Mouse (Mus musculus): Measurements from ENCODE around the gene Rp9.

- TF ChIP-seq POLR2A (IDR thresholded peaks at IDR 0.05; ENCODE audit: insufficient read length, low read depth) (no peak), CEBPB (IDR thresholded peaks at IDR 0.05; ENCODE audit: insufficient read depth, poor library complexity, severe bottlenecking) (no peak), MYOG (IDR thresholded peaks at IDR 0.05; ENCODE audit: control insufficient read depth in 1 of 3, insufficient read depth in 1 of 3, insufficient read length in 2 of 3, low read depth in 2 of 3) (no peak), USF1 (IDR thresholded peaks at IDR 0.05; ENCODE audit: low read depth) (no peak), POLR2AphosphoS2 (IDR thresholded peaks at IDR 0.05; ENCODE audit: insufficient read length, low read depth) (no peak), MYOD1 (IDR thresholded peaks at IDR 0.05; ENCODE audit: control insufficient read depth in 1 of 3, insufficient read length in 2 of 3, low read depth in 2 of 3) (no peak), MAX (IDR thresholded peaks at IDR 0.05; ENCODE audit: low read depth) (no peak), TCF12 (IDR thresholded peaks at IDR 0.05; ENCODE audit: insufficient read depth, poor library complexity, severe bottlenecking) (no peak), SRF (IDR thresholded peaks at IDR 0.05; ENCODE audit: control insufficient read depth, insufficient read length, low read depth) (no peak), E2F4 (IDR thresholded peaks at IDR 0.05; ENCODE audit: insufficient read depth) (no peak), REST (IDR thresholded peaks at IDR 0.05; ENCODE audit: insufficient read depth, insufficient read length) (no peak), TCF3 (IDR thresholded peaks at IDR 0.05; ENCODE audit: insufficient read length, low read depth) (no peak)
Observed at GRCm38 (mm10) chr9:22448420-22448819, 21.1 kb downstream of the Rp9 start.
